Mouse (Mus musculus): ENCODE measurements around the gene Tspear.
"Not testable (repeated sequence)": the region's sequence is repeated elsewhere in the genome, so short reads cannot be mapped to it uniquely, and the experiment has no call there.

GRCm38 (mm10) chr10:77782442-77782841 lies 96.1 kb downstream of the Tspear start, which contains the start of gene Gm3250:
- TF ChIP-seq CTCF (IDR thresholded peaks at IDR 0.05; ENCODE audit: low read depth); EP300 (optimal IDR thresholded peaks at IDR 0.05): not testable (repeated sequence)

All from stomach, postnatal 0 days (tissue).